Mouse (Mus musculus): ENCODE measurements around the gene Agtr1a. TPM values are rescaled to one million over a fixed set of nuclear protein-coding genes. Genes with fewer than 3 reads are reported as not detected.
A peak's percentile ranks its signal among the peaks of the same experiment; 100 is the strongest.

Gene Agtr1a
- polyA plus RNA-seq, 1 experiment from 2014 or later = 31.3 TPM

DNA sequence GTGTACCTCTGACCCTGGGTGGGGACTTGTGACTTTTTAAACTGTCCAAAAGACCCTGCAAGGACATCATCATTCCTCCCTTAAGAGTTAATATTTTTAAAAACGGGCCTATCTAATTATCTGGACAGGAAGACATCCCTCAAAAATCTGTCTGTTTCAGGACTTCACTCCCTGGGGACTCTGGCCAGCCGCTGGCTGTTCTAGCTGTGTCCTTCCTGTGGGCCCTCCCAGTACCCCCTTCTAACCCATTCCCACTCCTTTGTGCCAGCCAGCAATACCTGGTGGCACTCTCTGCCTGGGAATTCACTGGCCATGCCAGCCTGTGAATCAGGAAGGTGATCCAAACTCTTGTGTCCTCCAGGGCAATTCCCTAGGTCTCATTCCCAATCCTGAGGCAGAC lies 29.1 kb downstream of the Agtr1a start:
- H3K36me3 ChIP-seq (ENCODE audit: insufficient read depth, low read length) = no peaks in the 10 kb centered on the region
- ATAC-seq (replicated peaks; ENCODE audit: low FRiP score, low read depth) (no peak), DNase-seq (ENCODE audit: low spot score) (peak; percentile 72)
- H3K4me3 ChIP-seq (replicated peaks; ENCODE audit: low read depth, low read length) = no peak overlapping the region
- H3K9ac ChIP-seq (ENCODE audit: low read depth, low read length) = no peak overlapping the region
- H3K27ac ChIP-seq = peak overlapping the region; percentile 70; the same call in 1 of the 2 replicates
- H3K4me1 ChIP-seq (replicated peaks; ENCODE audit: insufficient read depth, low read length) = peaks cover 6% of the 10 kb centered on the region; the same call in 1 of the 2 replicates
- H3K27me3 ChIP-seq (ENCODE audit: insufficient read depth, low read length) = no peaks in the 10 kb centered on the region
- H3K4me2 ChIP-seq (ENCODE audit: low read length) = no peak overlapping the region
- TF ChIP-seq CTCF (IDR thresholded peaks at IDR 0.05; ENCODE audit: low read depth) = no peak
- no peaks in the 10 kb centered on the region for H3K9me3 ChIP-seq (replicated peaks; ENCODE audit: low read length)
- WGBS = 47% methylated on average over 2 of the region's 2 CpGs

DNA sequence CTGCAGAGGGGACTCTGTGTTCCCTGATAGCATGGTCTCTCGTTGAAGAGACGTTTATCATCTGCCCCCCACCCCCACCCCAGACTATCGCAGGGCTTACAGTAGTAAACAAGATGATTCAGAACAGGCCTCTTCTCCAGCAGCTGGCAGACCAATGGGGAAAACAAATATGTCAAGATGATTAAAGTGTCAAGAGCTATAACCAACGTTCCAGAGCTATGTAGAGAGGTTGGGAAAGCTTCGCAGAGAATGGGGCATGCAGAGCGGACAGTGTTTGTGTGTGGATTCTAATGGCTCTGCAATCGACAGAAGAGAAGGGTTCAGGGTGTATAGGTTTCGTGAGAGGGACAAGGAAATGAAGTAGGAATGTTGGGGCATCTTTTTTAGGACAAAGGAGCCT lies 31.9 kb downstream of the Agtr1a start:
- Histone ChIP-seq H3K4me1 (replicated peaks; ENCODE audit: insufficient read depth, low read length) (no peaks in the 10 kb centered on the region), H3K9ac (ENCODE audit: low read depth, low read length) (no peak overlapping the region), H3K27ac (no peak overlapping the region), H3K9me3 (replicated peaks; ENCODE audit: low read length) (no peaks in the 10 kb centered on the region), H3K27me3 (ENCODE audit: insufficient read depth, low read length) (no peaks in the 10 kb centered on the region), H3K36me3 (ENCODE audit: insufficient read depth, low read length) (no peaks in the 10 kb centered on the region), H3K4me2 (ENCODE audit: low read length) (no peak overlapping the region), H3K4me3 (replicated peaks; ENCODE audit: low read depth, low read length) (no peak overlapping the region)
- TF ChIP-seq CTCF (IDR thresholded peaks at IDR 0.05; ENCODE audit: low read depth) = no peak
- peak; percentile 70 for DNase-seq (ENCODE audit: low spot score)
- WGBS = 48% methylated on average over 8 of the region's 8 CpGs
- no peak; the same call in 1 of the 2 replicates for ATAC-seq (replicated peaks; ENCODE audit: low FRiP score, low read depth)

DNA sequence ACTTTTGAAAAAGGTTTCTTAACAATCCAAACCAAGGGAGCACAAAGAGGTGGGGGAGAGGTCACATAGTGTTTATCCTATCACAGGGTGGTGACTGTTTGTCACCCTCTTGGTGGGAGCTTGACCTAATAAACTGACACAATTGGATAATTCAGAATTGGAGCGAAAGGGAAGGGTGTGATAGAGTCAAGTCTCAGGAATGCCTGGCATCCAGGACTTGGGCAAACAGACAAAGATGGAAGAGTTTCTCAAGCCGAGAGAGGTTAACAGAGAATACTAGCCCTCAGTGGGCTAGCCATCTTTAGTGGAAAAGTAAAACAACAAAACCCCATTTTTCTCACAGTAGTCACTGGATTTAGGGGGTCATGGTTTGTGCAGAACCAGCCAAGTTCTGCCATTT lies 32.5 kb downstream of the Agtr1a start:
- Histone ChIP-seq H3K27me3 (ENCODE audit: insufficient read depth, low read length) (no peaks in the 10 kb centered on the region), H3K36me3 (ENCODE audit: insufficient read depth, low read length) (no peaks in the 10 kb centered on the region), H3K4me2 (ENCODE audit: low read length) (no peak overlapping the region), H3K4me3 (replicated peaks; ENCODE audit: low read depth, low read length) (no peak overlapping the region), H3K27ac (no peak overlapping the region), H3K4me1 (replicated peaks; ENCODE audit: insufficient read depth, low read length) (no peaks in the 10 kb centered on the region), H3K9me3 (replicated peaks; ENCODE audit: low read length) (no peaks in the 10 kb centered on the region), H3K9ac (ENCODE audit: low read depth, low read length) (no peak overlapping the region)
- DNase-seq (ENCODE audit: low spot score) = no peak
- no peak for ATAC-seq (replicated peaks; ENCODE audit: low FRiP score, low read depth)
- TF ChIP-seq CTCF (IDR thresholded peaks at IDR 0.05; ENCODE audit: low read depth) = no peak
- WGBS = 67% methylated on average over 2 of the region's 2 CpGs

DNA sequence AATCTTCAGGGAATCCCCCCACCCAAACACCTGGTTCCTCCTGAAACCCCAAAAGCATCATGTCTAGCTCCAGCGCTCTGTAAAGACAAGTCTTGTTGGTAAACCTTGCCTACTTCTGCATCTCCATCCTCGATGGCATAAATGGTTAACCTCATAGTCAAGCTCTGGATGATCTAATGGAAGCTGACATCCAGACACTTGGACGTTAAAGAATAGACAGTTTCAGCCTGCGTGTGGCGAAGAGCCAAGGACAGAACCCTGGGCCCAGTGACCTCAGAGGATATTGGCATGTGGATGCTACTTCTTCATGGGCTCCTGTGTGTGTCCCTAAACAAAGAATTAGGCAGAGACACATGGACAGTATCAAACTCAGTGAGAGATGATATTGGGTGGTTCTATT lies 42.6 kb downstream of the Agtr1a start:
- no peaks in the 10 kb centered on the region for H3K9me3 ChIP-seq (replicated peaks; ENCODE audit: low read length)
- no peak overlapping the region for H3K27ac ChIP-seq
- ATAC-seq (replicated peaks; ENCODE audit: low FRiP score, low read depth) = no peak
- no peak overlapping the region for H3K4me3 ChIP-seq (replicated peaks; ENCODE audit: low read depth, low read length)
- H3K36me3 ChIP-seq (ENCODE audit: insufficient read depth, low read length) = no peaks in the 10 kb centered on the region
- 85% methylated on average over 5 of the region's 5 CpGs for WGBS
- no peak for TF ChIP-seq CTCF (IDR thresholded peaks at IDR 0.05; ENCODE audit: low read depth)
- H3K4me1 ChIP-seq (replicated peaks; ENCODE audit: insufficient read depth, low read length) = no peaks in the 10 kb centered on the region
- H3K27me3 ChIP-seq (ENCODE audit: insufficient read depth, low read length) = no peaks in the 10 kb centered on the region
- no peak overlapping the region for H3K4me2 ChIP-seq (ENCODE audit: low read length)
- no peak overlapping the region for H3K9ac ChIP-seq (ENCODE audit: low read depth, low read length)
- no peak for DNase-seq (ENCODE audit: low spot score)

DNA sequence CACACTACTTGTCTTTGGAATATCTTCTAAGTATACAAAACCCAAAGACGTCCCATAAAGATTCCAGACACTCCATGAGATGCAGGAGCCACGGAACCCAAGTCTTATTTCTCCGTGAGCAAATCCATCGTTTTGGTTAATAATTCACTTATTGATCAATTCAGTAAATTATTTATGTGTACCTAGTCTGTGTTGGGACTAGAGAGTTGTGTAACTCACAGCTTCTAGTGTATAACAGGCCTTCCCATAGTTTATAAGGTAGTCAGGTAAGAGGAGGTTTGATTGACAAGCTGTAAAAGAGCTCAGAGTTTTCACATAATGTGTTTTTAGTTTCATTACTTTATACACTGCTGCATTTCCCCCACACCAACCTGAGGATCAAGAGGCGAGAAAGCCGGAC lies 48.9 kb downstream of the Agtr1a start:
- no peaks in the 10 kb centered on the region for H3K27me3 ChIP-seq (ENCODE audit: insufficient read depth, low read length)
- no peak overlapping the region for H3K27ac ChIP-seq
- H3K36me3 ChIP-seq (ENCODE audit: insufficient read depth, low read length) = no peaks in the 10 kb centered on the region
- no peaks in the 10 kb centered on the region for H3K9me3 ChIP-seq (replicated peaks; ENCODE audit: low read length)
- H3K4me1 ChIP-seq (replicated peaks; ENCODE audit: insufficient read depth, low read length) = no peaks in the 10 kb centered on the region
- no peak for DNase-seq (ENCODE audit: low spot score)
- no peak overlapping the region for H3K4me2 ChIP-seq (ENCODE audit: low read length)
- WGBS = 87% methylated on average over 6 of the region's 6 CpGs
- no peak overlapping the region for H3K4me3 ChIP-seq (replicated peaks; ENCODE audit: low read depth, low read length)
- TF ChIP-seq CTCF (IDR thresholded peaks at IDR 0.05; ENCODE audit: low read depth) = no peak
- ATAC-seq (replicated peaks; ENCODE audit: low FRiP score, low read depth) = no peak
- no peak overlapping the region for H3K9ac ChIP-seq (ENCODE audit: low read depth, low read length)

DNA sequence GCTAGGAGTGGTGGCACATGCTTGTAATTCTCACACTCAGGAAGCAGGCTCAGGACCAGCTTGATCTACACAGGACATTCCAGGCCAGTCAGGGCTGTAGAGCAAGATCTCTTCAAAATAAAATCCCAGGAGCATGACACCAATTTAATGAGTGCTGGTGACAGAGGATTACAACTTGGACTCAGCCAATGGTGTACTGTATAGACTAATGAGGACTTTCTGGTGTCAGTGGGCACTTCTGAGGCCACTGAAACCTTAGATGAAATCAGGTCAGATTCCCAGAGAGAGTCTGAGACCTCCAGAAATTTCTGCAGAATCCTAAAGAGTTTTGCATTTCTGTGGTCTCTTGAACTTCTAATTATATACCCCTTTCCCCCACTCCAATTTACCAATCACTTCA lies 57.9 kb downstream of the Agtr1a start:
- H3K4me2 ChIP-seq (ENCODE audit: low read length) = no peak overlapping the region
- DNase-seq (ENCODE audit: low spot score) = peak; percentile 43
- no peak overlapping the region for H3K4me3 ChIP-seq (replicated peaks; ENCODE audit: low read depth, low read length)
- H3K27ac ChIP-seq = peak overlapping the region; percentile 13; the same call in 1 of the 2 replicates
- H3K36me3 ChIP-seq (ENCODE audit: insufficient read depth, low read length) = no peaks in the 10 kb centered on the region
- H3K9me3 ChIP-seq (replicated peaks; ENCODE audit: low read length) = no peaks in the 10 kb centered on the region
- H3K27me3 ChIP-seq (ENCODE audit: insufficient read depth, low read length) = no peaks in the 10 kb centered on the region
- 0 out of 2 replicates have a peak, but pooled peaks cover 3% of the 10 kb centered on the region for H3K4me1 ChIP-seq (replicated peaks; ENCODE audit: insufficient read depth, low read length)
- ATAC-seq (replicated peaks; ENCODE audit: low FRiP score, low read depth) = no peak
- H3K9ac ChIP-seq (ENCODE audit: low read depth, low read length) = no peak overlapping the region
- TF ChIP-seq CTCF (IDR thresholded peaks at IDR 0.05; ENCODE audit: low read depth) = no peak

DNA sequence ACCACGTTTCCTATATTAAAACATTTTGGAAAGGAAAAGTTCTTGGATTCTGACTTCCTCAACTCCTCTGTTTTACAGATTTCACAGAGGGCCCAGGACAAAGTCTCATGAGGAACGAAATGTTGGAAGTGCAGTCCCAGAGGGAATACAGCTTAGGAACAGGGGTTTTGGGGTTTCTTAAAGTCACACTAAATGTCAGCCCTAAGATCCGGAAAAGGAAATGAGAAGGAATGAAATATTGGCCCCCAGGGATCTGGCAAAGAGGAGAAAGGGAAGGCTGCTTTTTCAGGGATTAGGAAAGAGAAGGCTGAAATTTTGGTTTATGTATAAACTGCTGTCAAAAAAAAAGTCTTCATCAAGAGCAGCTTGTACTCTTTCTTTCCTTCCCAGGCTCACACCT lies 60.2 kb downstream of the Agtr1a start:
- no peak for TF ChIP-seq CTCF (IDR thresholded peaks at IDR 0.05; ENCODE audit: low read depth)
- no peak overlapping the region for H3K9ac ChIP-seq (ENCODE audit: low read depth, low read length)
- H3K27me3 ChIP-seq (ENCODE audit: insufficient read depth, low read length) = no peaks in the 10 kb centered on the region
- ATAC-seq (replicated peaks; ENCODE audit: low FRiP score, low read depth) = no peak
- 65% methylated on average over 3 of the region's 3 CpGs for WGBS
- 0 out of 2 replicates have a peak, but pooled peaks cover 3% of the 10 kb centered on the region for H3K4me1 ChIP-seq (replicated peaks; ENCODE audit: insufficient read depth, low read length)
- H3K4me2 ChIP-seq (ENCODE audit: low read length) = no peak overlapping the region
- H3K27ac ChIP-seq = peak overlapping the region; percentile 86
- no peak overlapping the region for H3K4me3 ChIP-seq (replicated peaks; ENCODE audit: low read depth, low read length)
- no peaks in the 10 kb centered on the region for H3K9me3 ChIP-seq (replicated peaks; ENCODE audit: low read length)
- DNase-seq (ENCODE audit: low spot score) = peak; percentile 78
- no peaks in the 10 kb centered on the region for H3K36me3 ChIP-seq (ENCODE audit: insufficient read depth, low read length)

Data from kidney, postnatal 0 days (tissue).